Mouse (Mus musculus): Measurements from ENCODE around the gene Oxsr1.

GRCm38 (mm10) chr9:119247996-119248395, 74.2 kb downstream of the Oxsr1 start:
- TF ChIP-seq POLR2A (IDR thresholded peaks at IDR 0.05; ENCODE audit: insufficient read length, low read depth) (no peak), CEBPB (IDR thresholded peaks at IDR 0.05; ENCODE audit: insufficient read depth, poor library complexity, severe bottlenecking) (no peak)

All from myocyte (in vitro differentiated cells).